Mouse (Mus musculus) liver, embryonic 18 days (tissue): ENCODE measurements around the gene Gm20920. TPM values are rescaled to one million over a fixed set of nuclear protein-coding genes. Genes with fewer than 3 reads are reported as not detected.

Source experiments
- polyA plus RNA-seq: library from polyadenylated mRNA; depleted of rRNA; stranded (reverse); fragments of >200 nt; gene quantifications from 2 replicates; pipeline ENCODE4 v1.2.3, GENCODE M21; 2012; rRNA removed

Gm20920 gene
- not detected in 2 replicates for polyA plus RNA-seq

GRCm38 (mm10) chrY:51851820-51852219 lies at the start of gene Gm20920:
Gm20920 (plus strand) TSS chrY:51852120.

